Mouse (Mus musculus): Measurements from ENCODE around the gene Clcnkb. TPM values are rescaled to one million over a fixed set of nuclear protein-coding genes. Genes with fewer than 3 reads are reported as not detected.

Clcnkb gene
- total RNA-seq, 4 experiments from 2014 or later = not detected

GRCm38 (mm10) chr4:141404518-141405313, 11.1 kb downstream of the Clcnkb start:
- DNase-seq = peak; percentile 74

GRCm38 (mm10) chr4:141400171-141400570, 15.6 kb downstream of the Clcnkb start:
- no peak for DNase-seq

DNA sequence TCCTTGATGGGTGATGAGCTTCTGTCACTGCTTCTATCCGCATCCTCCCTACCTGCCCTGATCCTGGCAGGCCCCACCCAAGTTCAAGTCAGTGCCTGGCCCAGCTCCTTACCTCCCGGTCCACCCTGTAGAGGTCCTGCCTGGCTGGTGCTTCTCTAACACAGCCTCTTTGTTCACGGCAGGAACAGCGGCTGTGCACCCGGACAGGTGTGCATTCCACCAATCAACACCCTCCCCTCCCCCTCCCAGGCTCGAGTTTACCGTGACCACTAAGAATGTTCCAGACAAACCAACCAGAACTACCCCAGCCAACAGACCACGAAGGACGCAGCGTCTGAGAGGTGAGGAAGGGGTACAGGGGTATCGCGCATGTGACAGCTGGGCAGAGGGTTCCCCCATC, 17.3 kb downstream of the Clcnkb start, which contains the start of gene Clcnka:
Gene Clcnka (minus strand): TSS at position 180 of the 400 bp plus-strand sequence.
- no peak for DNase-seq

DNA sequence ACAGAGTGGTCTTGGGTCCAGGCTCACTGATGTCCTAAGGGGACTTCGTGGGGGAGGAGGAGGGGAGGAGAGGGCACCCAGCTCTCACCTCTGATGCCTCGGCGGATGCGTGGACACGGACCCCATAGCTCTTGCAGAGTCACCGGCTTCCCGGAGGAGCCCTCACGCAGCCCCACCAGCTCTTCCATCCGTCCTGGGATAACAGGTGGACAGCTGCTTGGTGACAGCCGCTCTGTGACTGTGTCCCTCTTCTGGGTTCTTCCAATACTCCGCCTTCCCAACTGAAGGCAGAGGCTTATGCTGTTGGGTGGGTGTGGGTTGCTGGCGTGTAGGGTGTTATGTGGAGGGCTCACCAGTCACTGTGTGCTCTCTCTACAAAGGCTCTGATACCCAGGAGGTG, 18.0 kb downstream of the Clcnkb start:
- DNase-seq = no peak

- no peak for DNase-seq
These were observed 21.1 kb downstream of the Clcnkb start for GRCm38 (mm10) chr4:141394751-141395150.

GRCm38 (mm10) chr4:141391293-141391692, 24.5 kb downstream of the Clcnkb start:
- no peak for DNase-seq

- no peak for DNase-seq
These were observed 26.3 kb downstream of the Clcnkb start for GRCm38 (mm10) chr4:141389366-141390150.

- DNase-seq = no peak
These were observed 27.9 kb downstream of the Clcnkb start for GRCm38 (mm10) chr4:141387933-141388332.

- DNase-seq = peak; percentile 36
These were observed 28.6 kb downstream of the Clcnkb start for GRCm38 (mm10) chr4:141387093-141387784.

- no peak for DNase-seq
These were observed 29.7 kb downstream of the Clcnkb start for GRCm38 (mm10) chr4:141386150-141386549.

DNA sequence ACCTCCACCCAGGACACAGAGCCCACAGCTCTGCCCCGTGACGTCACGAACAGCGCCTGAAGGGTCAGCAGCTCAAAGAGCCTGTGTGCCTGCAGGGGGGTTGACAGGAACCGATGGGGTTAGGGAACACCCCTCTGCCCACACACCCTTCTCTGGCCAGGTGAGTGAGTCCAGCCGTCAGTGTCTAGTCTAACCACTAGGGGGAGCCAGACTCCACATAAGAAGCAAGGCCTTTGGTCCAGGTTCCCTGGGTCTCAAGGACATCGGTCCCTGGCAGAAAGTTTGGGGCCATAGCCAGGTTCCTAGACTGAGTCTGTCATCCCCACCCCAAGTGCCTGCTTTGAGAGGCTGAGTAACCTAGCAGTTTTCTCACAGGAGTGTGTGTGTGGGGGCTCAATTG, 30.5 kb downstream of the Clcnkb start:
- no peak for DNase-seq

- DNase-seq = no peak
These were observed 33.4 kb downstream of the Clcnkb start for GRCm38 (mm10) chr4:141382406-141382805.

DNA sequence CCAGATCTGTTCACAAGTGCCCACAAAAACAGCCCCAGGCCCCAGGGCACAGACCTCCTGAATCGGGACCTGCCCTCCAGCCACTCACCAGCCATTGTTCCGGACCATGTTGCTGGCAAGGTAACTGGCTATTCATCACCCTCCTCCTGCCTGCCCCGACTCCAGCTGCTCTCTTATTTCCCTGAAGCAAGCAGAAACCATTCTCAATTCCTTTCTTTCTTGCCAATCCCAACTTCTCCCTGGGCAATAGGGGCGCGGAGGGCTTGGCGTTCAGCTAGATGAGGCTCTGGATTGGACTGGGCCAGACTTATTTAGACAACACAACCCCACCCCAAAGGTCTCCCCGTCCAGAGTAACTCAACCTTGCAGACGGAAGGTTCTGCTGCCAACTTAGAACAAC, 36.1 kb downstream of the Clcnkb start:
- DNase-seq = no peak

DNA sequence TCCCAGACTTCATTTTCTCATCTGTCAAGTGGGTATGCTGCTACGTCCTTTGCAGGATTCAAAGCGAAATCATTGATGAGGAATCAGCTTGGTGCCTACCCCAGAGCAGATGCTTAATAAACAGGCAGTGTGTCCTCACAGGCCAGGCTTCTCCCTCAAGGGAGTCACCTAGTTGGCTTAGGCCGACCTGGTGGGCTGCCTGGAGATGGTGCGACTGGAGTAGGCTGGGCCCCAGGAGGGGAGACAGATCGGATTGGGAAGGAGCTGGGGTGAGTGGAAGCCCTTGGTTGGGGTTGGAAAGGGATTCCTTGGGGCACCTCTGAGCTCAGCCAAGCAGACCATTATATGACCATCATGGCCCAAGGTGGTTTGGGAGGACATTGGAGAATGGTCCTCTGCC, 43.4 kb downstream of the Clcnkb start:
- no peak for DNase-seq

DNA sequence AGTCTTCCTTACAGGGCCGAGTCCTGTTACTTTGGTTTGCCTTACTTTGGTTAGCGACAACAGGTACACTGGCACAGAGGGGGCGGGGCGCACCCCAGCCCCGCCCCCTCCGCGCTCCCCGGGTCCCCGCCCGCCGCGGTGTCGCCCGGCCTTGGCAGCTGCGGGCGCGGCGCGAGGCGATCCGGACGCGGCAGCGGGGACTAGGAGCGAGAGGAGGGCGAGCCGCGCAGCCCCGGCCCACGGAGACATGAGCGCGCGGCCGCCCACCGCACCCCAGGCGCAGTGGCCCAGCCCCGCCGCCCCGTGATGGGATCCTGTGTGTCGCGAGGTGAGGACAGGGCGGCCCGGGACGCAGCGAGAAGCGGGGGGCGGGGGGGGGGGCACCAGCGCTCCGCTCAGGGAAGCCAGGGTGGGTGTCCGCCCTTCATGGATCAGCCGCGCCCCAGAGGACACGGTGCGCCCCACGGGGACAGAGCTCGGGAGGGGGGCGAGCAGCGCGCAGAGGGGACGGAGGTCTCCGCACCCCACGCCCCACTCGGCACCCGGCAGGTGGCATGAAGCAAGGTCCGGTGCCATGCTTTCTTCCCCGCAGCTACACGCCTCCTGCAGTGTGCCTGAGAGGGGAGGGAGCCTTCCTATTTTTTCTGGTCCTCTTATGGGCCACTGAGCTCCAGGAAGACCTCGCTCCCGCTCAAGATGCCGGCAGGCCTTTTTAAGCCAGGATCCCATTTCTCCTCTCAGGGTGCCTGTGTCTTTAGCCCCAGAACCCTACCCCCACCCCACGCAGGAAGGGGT, 47.6 kb downstream of the Clcnkb start, which contains the start of gene Fam131c:
Gene Fam131c (plus strand): TSS at position 224 of the 795 bp plus-strand sequence.
- no peak for DNase-seq

GRCm38 (mm10) chr4:141365876-141366275, 49.9 kb downstream of the Clcnkb start:
- DNase-seq = no peak

DNA sequence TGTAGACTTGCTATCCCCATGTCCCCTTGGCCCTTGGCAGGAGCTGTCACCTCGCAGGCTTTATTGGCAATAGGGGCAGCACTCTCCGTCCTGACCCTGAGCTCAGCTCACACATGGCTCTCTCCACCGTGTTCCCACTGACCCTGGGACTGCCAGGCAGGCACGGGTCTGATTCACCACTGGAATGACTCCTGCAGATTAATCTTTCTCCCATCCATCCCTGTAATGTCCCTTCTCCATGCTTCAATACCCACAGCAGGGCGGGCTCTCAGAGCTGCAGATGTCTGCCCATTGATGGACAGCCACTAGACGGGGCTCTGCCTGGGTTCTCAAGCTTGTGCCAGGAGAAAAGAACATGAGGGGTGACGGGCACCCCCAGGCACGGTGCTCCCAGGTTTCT, 50.7 kb downstream of the Clcnkb start:
- DNase-seq = peak; percentile 72

GRCm38 (mm10) chr4:141362937-141363548, 52.8 kb downstream of the Clcnkb start:
- peak; percentile 64 for DNase-seq

DNA sequence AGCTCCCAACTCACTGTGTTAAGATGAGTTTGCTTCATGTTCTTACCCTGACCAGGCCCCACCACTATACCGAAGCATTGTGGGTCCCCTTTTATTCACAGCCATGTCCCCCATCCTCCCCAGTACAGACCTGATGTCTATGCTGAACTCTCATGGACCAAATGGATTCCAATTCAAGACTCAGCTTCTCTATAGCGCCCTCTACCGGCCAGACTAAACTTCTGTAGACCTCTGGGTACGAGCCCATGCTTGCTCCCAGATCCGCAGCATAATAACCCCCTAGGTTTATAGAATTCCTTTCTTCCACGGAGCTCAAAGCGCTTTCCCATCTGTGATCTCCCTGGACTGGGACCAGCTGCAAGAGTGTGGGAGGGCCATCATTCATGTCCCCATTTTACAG, 55.0 kb downstream of the Clcnkb start:
- no peak for DNase-seq

DNA sequence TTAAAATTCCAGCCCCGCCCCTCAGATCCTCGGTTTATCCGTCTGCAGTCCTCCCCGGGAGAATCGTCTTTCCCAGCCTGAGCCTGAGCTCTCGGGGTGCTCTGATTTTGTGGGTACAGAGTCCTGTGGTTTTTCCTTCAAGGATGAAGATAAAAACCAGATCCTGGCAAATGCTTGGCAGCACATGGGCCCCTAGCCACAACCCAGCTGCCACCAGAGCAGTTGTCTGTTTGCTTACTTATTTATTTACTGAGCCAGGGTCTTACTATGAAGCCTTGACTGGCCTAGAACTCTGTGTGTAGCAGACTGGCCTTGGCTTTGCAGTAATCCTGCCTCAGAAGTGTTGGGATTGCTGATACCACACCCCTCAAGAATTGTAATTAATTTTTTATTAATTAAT, 56.6 kb downstream of the Clcnkb start:
- DNase-seq = no peak

DNA sequence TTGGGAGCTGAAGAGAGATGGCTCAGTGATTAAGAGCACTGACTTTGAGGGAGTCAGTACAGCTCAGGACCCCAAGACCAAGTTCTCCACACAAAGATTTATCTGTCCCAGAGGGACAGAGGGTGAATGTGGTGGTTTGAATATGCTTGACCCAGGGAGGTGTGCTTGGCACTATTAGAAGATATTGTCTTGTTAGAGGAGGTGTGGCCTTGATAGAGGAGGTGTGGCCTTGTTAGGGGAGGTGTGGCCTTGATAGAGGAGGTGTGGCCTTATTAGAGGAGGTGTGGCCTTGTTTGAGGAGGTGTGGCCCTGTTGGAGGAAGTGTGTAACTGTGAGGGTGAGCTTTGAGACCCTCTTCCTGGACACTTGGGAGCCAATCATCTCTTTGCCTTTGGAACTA, 58.0 kb downstream of the Clcnkb start:
- DNase-seq = no peak
